Mouse (Mus musculus) heart, adult 2 months (tissue): ENCODE data around the gene Casp9.

ENCODE experiments used
- CTCF ChIP-seq: fragments of 200-600 bp; IDR thresholded peaks from 2 replicates; pipeline ENCODE4 v1.8.1; 2022; ENCODE audit warnings: antibody characterized with exemption, mild to moderate bottlenecking, moderate library complexity
- EP300 ChIP-seq: fragments of 200-500 bp; IDR thresholded peaks from 2 replicates; pipeline ENCODE4 v1.6.1; 2011; ENCODE audit warnings: low read depth, low read length, control low read depth; ENCODE audit not compliant: insufficient read depth
- POLR2A ChIP-seq: fragments of 200-500 bp; IDR thresholded peaks from 2 replicates; pipeline ENCODE4 v1.6.1; 2011; ENCODE audit warnings: mild to moderate bottlenecking, low read depth, low read length, control low read depth; ENCODE audit not compliant: insufficient read depth

DNA sequence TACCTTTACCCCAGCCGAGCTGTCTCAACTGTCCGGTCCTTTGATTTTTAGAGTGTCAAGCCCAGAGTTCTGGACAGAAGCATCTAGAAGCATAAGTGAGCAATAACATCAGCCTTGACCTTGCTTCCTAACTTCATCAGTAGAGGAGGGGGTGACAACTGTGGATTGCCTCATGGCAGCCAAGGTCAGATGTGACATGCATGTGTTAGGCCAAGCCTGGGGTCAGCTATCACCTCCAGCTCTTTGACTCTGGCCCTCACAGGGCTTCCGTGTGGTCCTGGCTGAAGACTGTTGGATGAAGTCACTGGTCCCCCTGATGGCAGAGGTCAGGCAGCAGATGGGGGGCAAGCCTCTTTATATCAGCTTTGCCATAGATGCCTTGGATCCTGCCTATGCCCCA lies 36.3 kb upstream of the Casp9 start:
- no peak for TF ChIP-seq CTCF
- TF ChIP-seq POLR2A: no peak
- no peak for TF ChIP-seq EP300
